Mouse (Mus musculus) forebrain, embryonic 13.5 days (tissue): ENCODE measurements around the gene Gm20388. TPM values are rescaled to one million over a fixed set of nuclear protein-coding genes. Genes with fewer than 3 reads are reported as not detected.
A peak's percentile ranks its signal among the peaks of the same experiment; 100 is the strongest.

Source experiments
- ATAC-seq: fragments of 200-750 bp; cut with Nextera tagmentation; 2 replicates; pipeline ENCODE4 v1.8.0; 2017
- H3K27ac ChIP-seq: fragments of 300-500 bp; sonication (generic); 2 replicates; pipeline ENCODE4 v1.5.1; 2015; ENCODE audit warnings: inconsistent platforms, mild to moderate bottlenecking, moderate library complexity
- H3K27me3 ChIP-seq: fragments of 300-500 bp; sonication (generic); 2 replicates; pipeline ENCODE4 v1.6.1; 2015; ENCODE audit warnings: mild to moderate bottlenecking, inconsistent platforms
- H3K36me3 ChIP-seq: fragments of 300-500 bp; sonication (generic); 2 replicates; pipeline ENCODE4 v1.6.1; 2015; ENCODE audit warnings: mild to moderate bottlenecking, inconsistent platforms; ENCODE audit not compliant: poor library complexity, severe bottlenecking
- H3K4me1 ChIP-seq: fragments of 300-500 bp; sonication (generic); 2 replicates; pipeline ENCODE4 v1.6.1; 2015; ENCODE audit warnings: inconsistent platforms
- H3K4me2 ChIP-seq: fragments of 300-500 bp; sonication (generic); 2 replicates; pipeline ENCODE4 v1.6.1; 2015; ENCODE audit warnings: inconsistent platforms, mild to moderate bottlenecking, moderate library complexity
- H3K4me3 ChIP-seq: fragments of 300-500 bp; sonication (generic); 2 replicates; pipeline ENCODE4 v1.5.1; 2015; ENCODE audit warnings: mild to moderate bottlenecking, inconsistent platforms
- H3K9ac ChIP-seq: fragments of 300-500 bp; sonication (generic); 2 replicates; pipeline ENCODE4 v1.6.1; 2015; ENCODE audit warnings: mild to moderate bottlenecking, inconsistent platforms
- H3K9me3 ChIP-seq: fragments of 300-500 bp; sonication (generic); replicated peaks from 2 replicates; pipeline ENCODE4 v1.6.1; 2016; ENCODE audit warnings: inconsistent platforms
- WGBS: fragments of 180-500 bp; shearing (Covaris S2); methylation state at CpG from one replicate; pipeline ENCODE4 v1.1.7; 2015; 5-methylcytosine and 5-hydroxymethylcytosine counted together
- polyA plus RNA-seq: library from polyadenylated mRNA; unstranded; fragments of >200 nt; fragmentation: Nextera tagmentation; extraction: Ambion mirVana; gene quantifications from 2 replicates; pipeline ENCODE4 v1.2.1, GENCODE M21; 2015

Gm20388 gene
- polyA plus RNA-seq, 1 experiment from 2014 or later = 5.6 TPM

GRCm38 (mm10) chr8:122006688-122007484, 2096.2 kb downstream of the Gm20388 start:
- H3K4me3 ChIP-seq = peak overlapping the region; percentile 15; the same call in 1 of the 2 replicates
- WGBS = 79% methylated on average over 13 of the region's 13 CpGs

DNA sequence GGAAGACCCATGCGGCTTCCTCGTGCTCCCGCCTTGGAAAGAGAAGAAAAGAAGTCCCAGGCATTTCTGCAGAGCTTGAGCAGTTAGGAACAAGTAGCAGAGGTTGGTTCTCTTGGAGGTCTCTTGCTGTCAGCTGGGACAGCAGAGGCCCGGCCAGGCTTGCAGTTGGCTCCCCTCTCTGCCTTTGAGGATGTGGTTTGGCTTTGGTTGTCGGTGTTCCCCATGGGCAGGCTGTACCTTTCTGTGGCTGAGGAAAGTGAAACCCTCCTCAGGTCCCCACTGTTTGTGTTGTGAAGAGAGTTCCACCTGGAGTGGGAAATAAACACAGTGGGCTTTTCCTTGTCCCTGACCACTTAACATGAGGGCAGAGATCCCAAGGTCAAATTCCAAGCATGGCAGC, 2097.8 kb downstream of the Gm20388 start:
- no peak for ATAC-seq
- peaks cover 62% of the 10 kb centered on the region for H3K36me3 ChIP-seq
- no peak overlapping the region for H3K27ac ChIP-seq
- H3K4me2 ChIP-seq = no peak overlapping the region
- no peak overlapping the region for H3K4me3 ChIP-seq
- H3K9ac ChIP-seq = no peak overlapping the region
- H3K27me3 ChIP-seq = no peaks in the 10 kb centered on the region
- 95% methylated on average over 5 of the region's 5 CpGs for WGBS
- no peaks in the 10 kb centered on the region for H3K9me3 ChIP-seq
- H3K4me1 ChIP-seq = peaks cover 25% of the 10 kb centered on the region

More at GRCm38 (mm10) chr8:122006688-122007484, 2096.2 kb downstream of the Gm20388 start:
- Histone ChIP-seq H3K4me2 (peak overlapping the region; percentile 34), H3K4me1 (peaks cover 25% of the 10 kb centered on the region), H3K27ac (peak overlapping the region; percentile 77), H3K9me3 (no peaks in the 10 kb centered on the region), H3K27me3 (no peaks in the 10 kb centered on the region), H3K36me3 (peaks cover 66% of the 10 kb centered on the region), H3K9ac (0 out of 2 replicates have a peak overlapping the region, but pooled peaks have one; percentile 16)
- ATAC-seq = peak; percentile 83

- Histone ChIP-seq H3K27ac (no peak overlapping the region), H3K9ac (no peak overlapping the region), H3K9me3 (no peaks in the 10 kb centered on the region), H3K4me2 (no peak overlapping the region), H3K4me3 (no peak overlapping the region), H3K36me3 (peaks cover 59% of the 10 kb centered on the region), H3K27me3 (no peaks in the 10 kb centered on the region), H3K4me1 (peaks cover 16% of the 10 kb centered on the region)
- no peak for ATAC-seq
- 92% methylated on average over 5 of the region's 5 CpGs for WGBS
Observed at GRCm38 (mm10) chr8:122010638-122011037, 2100.0 kb downstream of the Gm20388 start.

DNA sequence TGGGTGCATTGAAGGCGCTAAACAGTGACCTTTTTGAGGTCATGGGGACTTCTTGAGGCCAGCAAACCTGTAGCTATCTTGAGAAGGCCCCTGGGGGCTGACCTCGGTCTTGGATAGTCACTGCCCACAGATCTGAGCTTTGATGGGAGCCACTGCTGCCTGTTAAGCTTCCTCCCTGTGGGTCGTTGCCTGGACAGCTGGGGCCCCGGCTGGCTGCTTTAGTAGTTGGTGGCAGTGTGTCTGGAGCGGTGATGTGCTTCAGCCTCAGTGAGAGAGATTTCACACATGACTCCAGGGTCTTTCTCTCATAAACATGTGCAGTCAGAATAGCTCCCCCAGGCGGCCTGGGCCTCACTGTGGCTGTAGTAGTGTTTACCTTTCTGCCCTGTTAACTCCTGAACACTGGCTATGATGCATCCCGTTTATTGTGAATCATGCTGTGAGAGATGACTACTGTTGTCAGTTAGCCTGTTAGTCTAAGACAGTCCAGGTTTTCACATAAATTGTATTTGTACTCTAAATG, 2100.5 kb downstream of the Gm20388 start:
- Histone ChIP-seq H3K4me1 (peaks cover 14% of the 10 kb centered on the region; the same call in 1 of the 2 replicates), H3K4me3 (no peak overlapping the region), H3K27ac (no peak overlapping the region), H3K36me3 (peaks cover 59% of the 10 kb centered on the region), H3K4me2 (no peak overlapping the region), H3K27me3 (no peaks in the 10 kb centered on the region), H3K9me3 (no peaks in the 10 kb centered on the region), H3K9ac (no peak overlapping the region)
- ATAC-seq = no peak
- WGBS = 73% methylated on average over 7 of the region's 7 CpGs

DNA sequence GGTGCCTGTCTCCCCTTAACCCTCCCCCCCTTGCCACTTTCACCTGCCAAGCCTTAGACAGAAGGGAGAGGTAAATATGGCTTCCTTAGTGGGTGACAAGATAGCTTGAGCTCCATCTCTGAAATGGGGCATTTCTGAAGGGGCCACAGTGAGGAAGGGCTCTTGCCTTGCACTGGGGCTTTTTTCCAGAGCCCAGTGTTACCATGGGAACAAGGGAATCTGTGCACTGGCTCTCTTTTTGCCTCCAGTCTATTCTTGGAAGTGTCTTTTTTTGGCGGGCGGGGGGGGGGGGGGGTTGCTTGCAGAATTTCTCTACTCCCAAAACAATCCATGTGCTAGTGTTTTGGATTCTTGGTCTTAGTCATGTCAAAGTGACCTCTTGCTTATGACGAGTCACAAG, 2104.0 kb downstream of the Gm20388 start:
- Histone ChIP-seq H3K27me3 (no peaks in the 10 kb centered on the region), H3K4me1 (0 out of 2 replicates have a peak, but pooled peaks cover 5% of the 10 kb centered on the region), H3K9ac (no peak overlapping the region), H3K4me2 (no peak overlapping the region), H3K4me3 (no peak overlapping the region), H3K36me3 (peaks cover 57% of the 10 kb centered on the region), H3K9me3 (no peaks in the 10 kb centered on the region), H3K27ac (no peak overlapping the region)
- ATAC-seq = no peak
- 78% methylated on average over 3 of the region's 3 CpGs for WGBS

- peaks cover 12% of the 10 kb centered on the region; the same call in 1 of the 2 replicates for H3K4me1 ChIP-seq
- ATAC-seq = no peak
- no peak overlapping the region for H3K9ac ChIP-seq
- peaks cover 61% of the 10 kb centered on the region for H3K36me3 ChIP-seq
- H3K27me3 ChIP-seq = no peaks in the 10 kb centered on the region
- 88% methylated on average over 22 of the region's 22 CpGs for WGBS
- no peak overlapping the region for H3K27ac ChIP-seq
- no peak overlapping the region for H3K4me2 ChIP-seq
- H3K4me3 ChIP-seq = no peak overlapping the region
- H3K9me3 ChIP-seq = no peaks in the 10 kb centered on the region
Observed at GRCm38 (mm10) chr8:122018046-122018831, 2107.6 kb downstream of the Gm20388 start.

GRCm38 (mm10) chr8:122019162-122019561, 2108.5 kb downstream of the Gm20388 start:
- Histone ChIP-seq H3K9ac (no peak overlapping the region), H3K9me3 (no peaks in the 10 kb centered on the region), H3K27me3 (no peaks in the 10 kb centered on the region), H3K27ac (no peak overlapping the region), H3K4me1 (peaks cover 11% of the 10 kb centered on the region; the same call in 1 of the 2 replicates), H3K4me2 (no peak overlapping the region), H3K4me3 (no peak overlapping the region), H3K36me3 (peaks cover 65% of the 10 kb centered on the region)
- WGBS = 90% methylated on average over 1 of the region's 1 CpGs
- ATAC-seq = no peak

DNA sequence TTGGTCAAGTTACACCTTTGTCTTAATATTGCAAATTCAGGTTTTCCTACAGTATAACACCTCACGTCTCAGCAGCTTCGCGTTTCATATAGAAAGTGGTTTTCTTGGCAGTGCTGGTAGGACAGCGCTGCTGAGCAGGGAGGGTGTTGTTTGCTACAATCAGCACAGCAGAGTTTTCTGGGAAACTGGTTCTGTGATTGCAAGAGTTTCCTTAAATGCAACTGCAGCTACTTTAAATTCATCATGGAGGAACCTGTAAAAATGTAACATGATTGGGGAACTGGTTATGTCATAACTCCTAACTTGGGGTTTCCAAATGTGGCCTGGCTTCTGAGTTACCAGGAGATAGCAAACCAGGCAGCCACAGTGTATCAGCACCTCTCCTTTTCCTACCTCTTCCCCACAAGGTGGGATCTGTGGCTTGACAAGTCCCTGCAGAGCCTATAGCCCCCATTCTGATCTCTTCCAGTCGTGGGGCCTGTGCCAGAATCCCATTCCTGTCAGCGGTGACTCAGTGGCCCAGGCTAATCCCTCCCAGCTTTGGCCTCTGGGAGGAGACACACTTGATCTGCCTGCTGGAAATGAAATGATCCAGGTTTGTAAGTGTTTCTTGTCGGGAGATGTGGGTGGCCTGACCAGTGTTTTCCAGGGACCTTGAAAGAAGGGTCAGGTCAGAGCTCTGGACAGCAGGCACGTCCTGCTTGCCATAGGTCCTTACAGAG, 2109.6 kb downstream of the Gm20388 start:
- peaks cover 7% of the 10 kb centered on the region; the same call in 1 of the 2 replicates for H3K4me1 ChIP-seq
- WGBS = 85% methylated on average over 8 of the region's 8 CpGs
- no peaks in the 10 kb centered on the region for H3K9me3 ChIP-seq
- H3K4me2 ChIP-seq = no peak overlapping the region
- H3K36me3 ChIP-seq = peaks cover 68% of the 10 kb centered on the region
- ATAC-seq = no peak
- no peak overlapping the region for H3K9ac ChIP-seq
- no peak overlapping the region for H3K27ac ChIP-seq
- no peaks in the 10 kb centered on the region for H3K27me3 ChIP-seq
- no peak overlapping the region for H3K4me3 ChIP-seq

DNA sequence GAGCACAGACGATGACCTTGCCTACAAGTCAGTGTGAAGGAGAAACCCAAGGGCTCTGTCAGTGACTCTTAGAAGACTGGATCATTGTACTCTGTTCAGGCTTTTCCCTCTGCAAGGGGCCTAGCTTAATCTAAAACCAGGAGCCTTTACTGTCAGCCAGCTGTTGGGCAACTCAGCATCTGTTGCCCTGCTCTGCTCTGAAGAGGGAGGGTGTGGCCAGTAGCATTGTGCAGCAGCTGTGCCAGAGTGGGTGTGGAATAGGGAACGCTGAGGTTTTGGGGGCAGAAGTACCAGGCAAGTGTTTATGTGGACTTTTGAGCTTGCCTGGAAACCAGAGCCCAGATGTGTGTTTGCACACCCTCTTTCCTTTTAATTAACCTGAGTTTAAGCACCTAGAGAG, 2111.1 kb downstream of the Gm20388 start:
- no peak for ATAC-seq
- Histone ChIP-seq H3K4me3 (no peak overlapping the region), H3K9ac (no peak overlapping the region), H3K27me3 (no peaks in the 10 kb centered on the region), H3K36me3 (peaks cover 75% of the 10 kb centered on the region), H3K9me3 (no peaks in the 10 kb centered on the region), H3K27ac (no peak overlapping the region), H3K4me1 (peaks cover 7% of the 10 kb centered on the region; the same call in 1 of the 2 replicates), H3K4me2 (no peak overlapping the region)
- 79% methylated on average over 2 of the region's 2 CpGs for WGBS

DNA sequence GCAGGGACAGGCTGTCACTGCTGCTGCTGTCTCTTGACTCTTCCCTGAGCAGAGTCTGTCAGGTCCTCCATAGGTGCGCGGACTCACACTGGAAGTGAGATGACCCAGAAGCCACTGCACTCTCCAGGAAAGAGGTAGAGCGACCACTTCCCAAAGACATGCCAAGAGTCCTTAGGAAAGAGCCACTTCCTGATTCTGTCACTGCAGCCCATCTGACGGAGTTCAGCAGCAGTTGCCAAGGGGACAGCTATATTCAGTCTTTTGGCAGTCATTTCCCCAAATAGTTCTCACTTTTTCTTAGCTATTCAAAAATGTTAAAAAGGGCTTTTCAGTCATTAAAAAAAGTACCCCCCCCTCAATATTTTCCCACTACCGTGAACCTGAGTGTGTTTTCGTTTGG, 2111.6 kb downstream of the Gm20388 start:
- peaks cover 75% of the 10 kb centered on the region for H3K36me3 ChIP-seq

GRCm38 (mm10) chr8:122022705-122023104, 2112.1 kb downstream of the Gm20388 start:
- Histone ChIP-seq H3K9me3 (no peaks in the 10 kb centered on the region), H3K9ac (no peak overlapping the region), H3K36me3 (peaks cover 71% of the 10 kb centered on the region), H3K27ac (no peak overlapping the region), H3K4me2 (no peak overlapping the region), H3K27me3 (no peaks in the 10 kb centered on the region), H3K4me3 (no peak overlapping the region), H3K4me1 (peaks cover 7% of the 10 kb centered on the region; the same call in 1 of the 2 replicates)
- 59% methylated on average over 4 of the region's 4 CpGs for WGBS
- ATAC-seq = no peak; the same call in 1 of the 2 replicates

More for the DNA sequence above, 2111.6 kb downstream of the Gm20388 start:
- WGBS = 83% methylated on average over 6 of the region's 6 CpGs
- no peak overlapping the region for H3K27ac ChIP-seq
- no peak overlapping the region for H3K4me3 ChIP-seq
- H3K4me2 ChIP-seq = no peak overlapping the region
- H3K4me1 ChIP-seq = peaks cover 7% of the 10 kb centered on the region; the same call in 1 of the 2 replicates
- H3K27me3 ChIP-seq = no peaks in the 10 kb centered on the region
- no peaks in the 10 kb centered on the region for H3K9me3 ChIP-seq
- ATAC-seq = no peak
- H3K9ac ChIP-seq = no peak overlapping the region
